Mouse (Mus musculus): ENCODE measurements around the gene Afap1l2. TPM values are rescaled to one million over a fixed set of nuclear protein-coding genes. Genes with fewer than 3 reads are reported as not detected.

Afap1l2 gene
- polyA plus RNA-seq, 1 experiment from 2014 or later = 12.5 TPM

- no peak for ATAC-seq (ENCODE audit: low FRiP score, low TSS enrichment)
- Histone ChIP-seq H3K27ac (ENCODE audit: low read depth, low read length) (no peak overlapping the region), H3K4me1 (ENCODE audit: control insufficient read depth, insufficient read depth, low read length) (no peaks in the 10 kb centered on the region), H3K9me3 (ENCODE audit: control insufficient read depth, low read length) (no peaks in the 10 kb centered on the region), H3K4me2 (replicated peaks; ENCODE audit: low read depth, low read length) (no peak overlapping the region), H3K4me3 (ENCODE audit: low read length) (no peak overlapping the region), H3K27me3 (ENCODE audit: control insufficient read depth, insufficient read depth, low read length) (no peaks in the 10 kb centered on the region), H3K9ac (ENCODE audit: low read depth, low read length) (no peak overlapping the region), H3K36me3 (ENCODE audit: control insufficient read depth, insufficient read depth, low read length) (0 out of 2 replicates have a peak, but pooled peaks cover 2% of the 10 kb centered on the region)
- WGBS = 61% methylated on average over 2 of the region's 2 CpGs
Measured at GRCm38 (mm10) chr19:56945621-56946020, 62.4 kb downstream of the Afap1l2 start.

GRCm38 (mm10) chr19:56944826-56945225, 63.2 kb downstream of the Afap1l2 start:
- H3K4me1 ChIP-seq (ENCODE audit: control insufficient read depth, insufficient read depth, low read length) = no peaks in the 10 kb centered on the region
- no peaks in the 10 kb centered on the region for H3K27me3 ChIP-seq (ENCODE audit: control insufficient read depth, insufficient read depth, low read length)
- no peak overlapping the region for H3K4me3 ChIP-seq (ENCODE audit: low read length)
- ATAC-seq (ENCODE audit: low FRiP score, low TSS enrichment) = no peak
- H3K4me2 ChIP-seq (replicated peaks; ENCODE audit: low read depth, low read length) = no peak overlapping the region
- peak overlapping the region; percentile 0; the same call in 1 of the 2 replicates for H3K27ac ChIP-seq (ENCODE audit: low read depth, low read length)
- 0 out of 2 replicates have a peak, but pooled peaks cover 2% of the 10 kb centered on the region for H3K36me3 ChIP-seq (ENCODE audit: control insufficient read depth, insufficient read depth, low read length)
- H3K9me3 ChIP-seq (ENCODE audit: control insufficient read depth, low read length) = no peaks in the 10 kb centered on the region
- 97% methylated on average over 3 of the region's 3 CpGs for WGBS
- no peak overlapping the region for H3K9ac ChIP-seq (ENCODE audit: low read depth, low read length)

GRCm38 (mm10) chr19:56944211-56944610, 63.8 kb downstream of the Afap1l2 start:
- Histone ChIP-seq H3K36me3 (ENCODE audit: control insufficient read depth, insufficient read depth, low read length) (0 out of 2 replicates have a peak, but pooled peaks cover 2% of the 10 kb centered on the region), H3K9ac (ENCODE audit: low read depth, low read length) (no peak overlapping the region), H3K4me2 (replicated peaks; ENCODE audit: low read depth, low read length) (no peak overlapping the region), H3K27ac (ENCODE audit: low read depth, low read length) (peak overlapping the region; percentile 69; the same call in 1 of the 2 replicates), H3K27me3 (ENCODE audit: control insufficient read depth, insufficient read depth, low read length) (no peaks in the 10 kb centered on the region), H3K9me3 (ENCODE audit: control insufficient read depth, low read length) (no peaks in the 10 kb centered on the region), H3K4me3 (ENCODE audit: low read length) (no peak overlapping the region), H3K4me1 (ENCODE audit: control insufficient read depth, insufficient read depth, low read length) (no peaks in the 10 kb centered on the region)
- no peak for ATAC-seq (ENCODE audit: low FRiP score, low TSS enrichment)
- 38% methylated on average over 9 of the region's 9 CpGs for WGBS

- Histone ChIP-seq H3K27me3 (ENCODE audit: control insufficient read depth, insufficient read depth, low read length) (no peaks in the 10 kb centered on the region), H3K4me1 (ENCODE audit: control insufficient read depth, insufficient read depth, low read length) (no peaks in the 10 kb centered on the region), H3K9ac (ENCODE audit: low read depth, low read length) (no peak overlapping the region), H3K4me2 (replicated peaks; ENCODE audit: low read depth, low read length) (no peak overlapping the region), H3K9me3 (ENCODE audit: control insufficient read depth, low read length) (no peaks in the 10 kb centered on the region), H3K4me3 (ENCODE audit: low read length) (no peak overlapping the region), H3K36me3 (ENCODE audit: control insufficient read depth, insufficient read depth, low read length) (0 out of 2 replicates have a peak, but pooled peaks cover 2% of the 10 kb centered on the region), H3K27ac (ENCODE audit: low read depth, low read length) (no peak overlapping the region)
- ATAC-seq (ENCODE audit: low FRiP score, low TSS enrichment) = no peak
- 87% methylated on average over 7 of the region's 7 CpGs for WGBS
Measured at GRCm38 (mm10) chr19:56942216-56942615, 65.8 kb downstream of the Afap1l2 start.

GRCm38 (mm10) chr19:56940507-56940906, 67.5 kb downstream of the Afap1l2 start:
- 95% methylated on average over 11 of the region's 11 CpGs for WGBS
- no peak overlapping the region for H3K4me2 ChIP-seq (replicated peaks; ENCODE audit: low read depth, low read length)
- no peak overlapping the region for H3K4me3 ChIP-seq (ENCODE audit: low read length)
- H3K4me1 ChIP-seq (ENCODE audit: control insufficient read depth, insufficient read depth, low read length) = no peaks in the 10 kb centered on the region
- H3K27ac ChIP-seq (ENCODE audit: low read depth, low read length) = no peak overlapping the region
- no peaks in the 10 kb centered on the region for H3K9me3 ChIP-seq (ENCODE audit: control insufficient read depth, low read length)
- no peaks in the 10 kb centered on the region for H3K27me3 ChIP-seq (ENCODE audit: control insufficient read depth, insufficient read depth, low read length)
- no peak for ATAC-seq (ENCODE audit: low FRiP score, low TSS enrichment)
- 0 out of 2 replicates have a peak, but pooled peaks cover 2% of the 10 kb centered on the region for H3K36me3 ChIP-seq (ENCODE audit: control insufficient read depth, insufficient read depth, low read length)
- H3K9ac ChIP-seq (ENCODE audit: low read depth, low read length) = no peak overlapping the region

- no peak overlapping the region for H3K4me3 ChIP-seq (ENCODE audit: low read length)
- no peak overlapping the region for H3K9ac ChIP-seq (ENCODE audit: low read depth, low read length)
- 0 out of 2 replicates have a peak, but pooled peaks cover 2% of the 10 kb centered on the region for H3K36me3 ChIP-seq (ENCODE audit: control insufficient read depth, insufficient read depth, low read length)
- H3K27ac ChIP-seq (ENCODE audit: low read depth, low read length) = no peak overlapping the region
- 69% methylated on average over 9 of the region's 9 CpGs for WGBS
- H3K27me3 ChIP-seq (ENCODE audit: control insufficient read depth, insufficient read depth, low read length) = no peaks in the 10 kb centered on the region
- H3K4me2 ChIP-seq (replicated peaks; ENCODE audit: low read depth, low read length) = no peak overlapping the region
- 0 out of 2 replicates have a peak, but pooled peaks have one; percentile 34 for ATAC-seq (ENCODE audit: low FRiP score, low TSS enrichment)
- H3K9me3 ChIP-seq (ENCODE audit: control insufficient read depth, low read length) = no peaks in the 10 kb centered on the region
- H3K4me1 ChIP-seq (ENCODE audit: control insufficient read depth, insufficient read depth, low read length) = no peaks in the 10 kb centered on the region
Measured at GRCm38 (mm10) chr19:56939826-56940225, 68.2 kb downstream of the Afap1l2 start.

- no peaks in the 10 kb centered on the region for H3K4me1 ChIP-seq (ENCODE audit: control insufficient read depth, insufficient read depth, low read length)
- no peak overlapping the region for H3K27ac ChIP-seq (ENCODE audit: low read depth, low read length)
- H3K36me3 ChIP-seq (ENCODE audit: control insufficient read depth, insufficient read depth, low read length) = 0 out of 2 replicates have a peak, but pooled peaks cover 2% of the 10 kb centered on the region
- H3K4me3 ChIP-seq (ENCODE audit: low read length) = no peak overlapping the region
- H3K27me3 ChIP-seq (ENCODE audit: control insufficient read depth, insufficient read depth, low read length) = no peaks in the 10 kb centered on the region
- H3K4me2 ChIP-seq (replicated peaks; ENCODE audit: low read depth, low read length) = no peak overlapping the region
- ATAC-seq (ENCODE audit: low FRiP score, low TSS enrichment) = no peak
- no peaks in the 10 kb centered on the region for H3K9me3 ChIP-seq (ENCODE audit: control insufficient read depth, low read length)
- H3K9ac ChIP-seq (ENCODE audit: low read depth, low read length) = no peak overlapping the region
- 93% methylated on average over 5 of the region's 5 CpGs for WGBS
Measured at GRCm38 (mm10) chr19:56937911-56938310, 70.1 kb downstream of the Afap1l2 start.

- H3K9ac ChIP-seq (ENCODE audit: low read depth, low read length) = no peak overlapping the region
- WGBS = 93% methylated on average over 8 of the region's 8 CpGs
- no peak for ATAC-seq (ENCODE audit: low FRiP score, low TSS enrichment)
- H3K4me2 ChIP-seq (replicated peaks; ENCODE audit: low read depth, low read length) = no peak overlapping the region
- no peaks in the 10 kb centered on the region for H3K4me1 ChIP-seq (ENCODE audit: control insufficient read depth, insufficient read depth, low read length)
- H3K27me3 ChIP-seq (ENCODE audit: control insufficient read depth, insufficient read depth, low read length) = no peaks in the 10 kb centered on the region
- no peak overlapping the region for H3K27ac ChIP-seq (ENCODE audit: low read depth, low read length)
- H3K4me3 ChIP-seq (ENCODE audit: low read length) = no peak overlapping the region
- H3K9me3 ChIP-seq (ENCODE audit: control insufficient read depth, low read length) = no peaks in the 10 kb centered on the region
- H3K36me3 ChIP-seq (ENCODE audit: control insufficient read depth, insufficient read depth, low read length) = no peaks in the 10 kb centered on the region
Measured at GRCm38 (mm10) chr19:56936253-56936652, 71.8 kb downstream of the Afap1l2 start.

- Histone ChIP-seq H3K4me2 (replicated peaks; ENCODE audit: low read depth, low read length) (no peak overlapping the region), H3K36me3 (ENCODE audit: control insufficient read depth, insufficient read depth, low read length) (no peaks in the 10 kb centered on the region), H3K9ac (ENCODE audit: low read depth, low read length) (no peak overlapping the region), H3K4me1 (ENCODE audit: control insufficient read depth, insufficient read depth, low read length) (no peaks in the 10 kb centered on the region), H3K27ac (ENCODE audit: low read depth, low read length) (no peak overlapping the region), H3K4me3 (ENCODE audit: low read length) (no peak overlapping the region), H3K27me3 (ENCODE audit: control insufficient read depth, insufficient read depth, low read length) (no peaks in the 10 kb centered on the region), H3K9me3 (ENCODE audit: control insufficient read depth, low read length) (no peaks in the 10 kb centered on the region)
- ATAC-seq (ENCODE audit: low FRiP score, low TSS enrichment) = no peak
- 88% methylated on average over 7 of the region's 7 CpGs for WGBS
Measured at GRCm38 (mm10) chr19:56935777-56936176, 72.3 kb downstream of the Afap1l2 start.

Measured in kidney, embryonic 14.5 days (tissue).